ENCODE assay signal across 10 mouse cellular contexts in the genomic region with DNA sequence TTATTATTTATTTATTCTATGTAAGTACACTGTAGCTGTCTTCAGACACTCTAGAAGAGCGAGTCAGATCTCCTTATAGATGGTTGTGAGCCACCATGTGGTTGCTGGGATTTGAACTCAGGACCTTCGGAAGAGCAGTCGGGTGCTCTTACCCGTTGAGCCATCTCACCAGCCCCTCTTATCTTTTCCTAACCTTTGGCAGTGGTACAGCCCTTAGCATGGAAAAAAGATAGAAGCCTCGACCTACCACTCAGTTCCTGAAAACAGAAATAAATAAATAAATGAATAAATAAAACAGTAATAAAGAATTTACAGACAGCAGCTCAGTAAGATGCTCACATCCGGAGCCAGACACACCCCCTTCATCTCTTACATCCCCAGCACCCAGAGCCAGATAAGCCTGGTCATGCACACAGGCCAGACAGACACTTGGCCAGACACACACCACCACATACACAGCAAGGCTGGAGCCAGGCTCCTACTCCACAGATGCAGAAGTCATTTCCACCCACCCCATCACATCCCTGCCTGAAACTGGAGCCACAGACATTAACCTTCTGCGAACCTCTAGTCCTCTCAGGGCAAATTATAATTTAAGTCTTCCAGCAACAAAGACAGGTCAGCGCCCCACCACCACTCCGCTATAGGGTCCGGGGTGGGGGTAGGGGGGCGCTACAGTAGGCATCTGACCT. TPM values are rescaled to one million over a fixed set of nuclear protein-coding genes. Genes with fewer than 3 reads are reported as not detected.
DNase-seq lines count a peak whose midpoint lies in the region; ATAC-seq lines count a peak whose summit lies in the region.
"Had no signal": no experiment of that assay in that cellular context is flagged by ENCODE, and none has a peak within 500 bp of the region (broad histone marks: within the 10 kb centered on the region; RNA-seq: fewer than 3 reads in every experiment).

No protein-coding gene starts in this region.

- ATAC-seq in heart, embryonic 13.5 days (ENCODE audit: extremely low read depth, insufficient number of reproducible peaks, low FRiP score, low TSS enrichment) = no peak
- ATAC-seq in embryonic facial prominence, embryonic 11.5 days (replicated peaks; ENCODE audit: insufficient number of reproducible peaks, low FRiP score, low TSS enrichment, low read depth) = no peak
- ATAC-seq in hindbrain, embryonic 16.5 days = no peak
- no peak for ATAC-seq in midbrain, embryonic 15.5 days (replicated peaks)

- intact Hi-C loops in heart, postnatal 25 days (cut with DNase I) = no loop called here

- peaks cover 11% of the 10 kb centered on the region for H3K36me3 ChIP-seq in heart, embryonic 13.5 days
- peaks cover 4% of the 10 kb centered on the region for H3K36me3 ChIP-seq in embryonic facial prominence, embryonic 11.5 days (replicated peaks; ENCODE audit: control insufficient read depth, insufficient read depth, low read depth, low read length)
- H3K36me3 ChIP-seq in hindbrain, embryonic 16.5 days (ENCODE audit: control insufficient read depth, insufficient read depth, low read length) = no peaks in the 10 kb centered on the region
- H3K36me3 ChIP-seq in midbrain, embryonic 15.5 days (replicated peaks) = no peaks in the 10 kb centered on the region

- H3K27ac ChIP-seq in heart, embryonic 13.5 days (replicated peaks) = peak overlapping the region; percentile 99
- H3K27ac ChIP-seq in embryonic facial prominence, embryonic 11.5 days (replicated peaks; ENCODE audit: low read depth, low read length) = peak overlapping the region; percentile 94; the same call in 1 of the 2 replicates
- peak overlapping the region; percentile 97 for H3K27ac ChIP-seq in hindbrain, embryonic 16.5 days (ENCODE audit: low read depth, low read length)
- peak overlapping the region; percentile 98 for H3K27ac ChIP-seq in midbrain, embryonic 15.5 days

- DNase-seq in heart, postnatal 25 days (ENCODE audit: low spot score) = no peak
- DNase-seq in embryonic facial prominence, embryonic 11.5 days (ENCODE audit: low spot score) = no peak
- DNase-seq in adrenal gland, adult (ENCODE audit: inconsistent age in 2 of 2, low spot score in 1 of 2) = no peak
- DNase-seq in ovary, postnatal 14 days (ENCODE audit: low spot score) = no peak
- DNase-seq in frontal cortex, postnatal 36 days (ENCODE audit: low spot score in 2 of 2) = no peak
- DNase-seq: gastrocnemius, postnatal 14 days; lung, adult 2 months had no signal

- no peaks in the 10 kb centered on the region for H3K9me3 ChIP-seq in heart, embryonic 13.5 days
- H3K9me3 ChIP-seq in embryonic facial prominence, embryonic 11.5 days (replicated peaks; ENCODE audit: control insufficient read depth, low read length) = no peaks in the 10 kb centered on the region
- H3K9me3 ChIP-seq in hindbrain, embryonic 16.5 days (ENCODE audit: control insufficient read depth, low read length) = no peaks in the 10 kb centered on the region
- no peaks in the 10 kb centered on the region for H3K9me3 ChIP-seq in midbrain, embryonic 15.5 days

- peaks cover 61% of the 10 kb centered on the region for H3K4me1 ChIP-seq in heart, embryonic 13.5 days
- H3K4me1 ChIP-seq in embryonic facial prominence, embryonic 11.5 days (ENCODE audit: control insufficient read depth, insufficient read depth, low read length) = peaks cover 18% of the 10 kb centered on the region
- H3K4me1 ChIP-seq in hindbrain, embryonic 16.5 days (ENCODE audit: control insufficient read depth, insufficient read depth, low read depth, low read length) = peaks cover 56% of the 10 kb centered on the region
- H3K4me1 ChIP-seq in midbrain, embryonic 15.5 days = peaks cover 67% of the 10 kb centered on the region

- H3K9ac ChIP-seq in heart, embryonic 13.5 days = peak overlapping the region; percentile 98
- H3K9ac ChIP-seq in embryonic facial prominence, embryonic 11.5 days (replicated peaks; ENCODE audit: low read length) = peak overlapping the region; percentile 83
- H3K9ac ChIP-seq in hindbrain, embryonic 16.5 days (ENCODE audit: low read depth, low read length) = peak overlapping the region; percentile 92
- peak overlapping the region; percentile 93 for H3K9ac ChIP-seq in midbrain, embryonic 15.5 days

- H3K4me2 ChIP-seq in heart, embryonic 13.5 days = peak overlapping the region; percentile 97
- H3K4me2 ChIP-seq in embryonic facial prominence, embryonic 11.5 days (ENCODE audit: low read depth, low read length) = peak overlapping the region; percentile 81
- H3K4me2 ChIP-seq in hindbrain, embryonic 16.5 days (ENCODE audit: low read length) = peak overlapping the region; percentile 89
- H3K4me2 ChIP-seq in midbrain, embryonic 15.5 days = peak overlapping the region; percentile 61

- H3K27me3 ChIP-seq in heart, embryonic 13.5 days (replicated peaks) = no peaks in the 10 kb centered on the region
- H3K27me3 ChIP-seq in embryonic facial prominence, embryonic 11.5 days (ENCODE audit: control insufficient read depth, insufficient read depth, low read length) = no peaks in the 10 kb centered on the region
- no peaks in the 10 kb centered on the region for H3K27me3 ChIP-seq in hindbrain, embryonic 16.5 days (replicated peaks; ENCODE audit: control insufficient read depth, insufficient read depth, low read length)
- no peaks in the 10 kb centered on the region for H3K27me3 ChIP-seq in midbrain, embryonic 15.5 days (replicated peaks)

- WGBS in heart, embryonic 13.5 days = 49% methylated on average over 11 of the region's 11 CpGs
- WGBS in embryonic facial prominence, embryonic 11.5 days = 52% methylated on average over 11 of the region's 11 CpGs
- WGBS in hindbrain, embryonic 16.5 days = 49% methylated on average over 11 of the region's 11 CpGs
- WGBS in midbrain, embryonic 15.5 days = 50% methylated on average over 11 of the region's 11 CpGs

- H3K4me3 ChIP-seq in heart, embryonic 13.5 days = peak overlapping the region; percentile 96
- H3K4me3 ChIP-seq in embryonic facial prominence, embryonic 11.5 days (ENCODE audit: low read depth, low read length) = peak overlapping the region; percentile 87
- peak overlapping the region; percentile 86 for H3K4me3 ChIP-seq in hindbrain, embryonic 16.5 days (ENCODE audit: low read length)
- H3K4me3 ChIP-seq in midbrain, embryonic 15.5 days = peak overlapping the region; percentile 79

RNA-seq across cellular contexts. Expression of gene Pcgf2, which starts 3.0 kb away (rescaled TPM):
- polyA plus RNA-seq in heart, embryonic 13.5 days (2015; fragmentation: Nextera tagmentation; extraction: Ambion mirVana) = 10.5 and 11.0 TPM in 2 replicates
- total RNA-seq in heart, postnatal 25 days (2021) = 1 to 10 TPM; 6.2 to 6.4 TPM
- polyA plus RNA-seq in embryonic facial prominence, embryonic 11.5 days (2014; fragmentation: Nextera tagmentation; extraction: Ambion mirVana) = 18.0 and 21.8 TPM in 2 replicates
- polyA plus RNA-seq in hindbrain, embryonic 16.5 days (2015; fragmentation: Nextera tagmentation; extraction: Ambion mirVana) = 15.4 and 19.2 TPM in 2 replicates
- 23.1 TPM in 2 replicates for polyA plus RNA-seq in midbrain, embryonic 15.5 days (2015; fragmentation: Nextera tagmentation; extraction: Ambion mirVana)

RNA-seq across cellular contexts. Expression of gene Psmb3, which starts 5.9 kb away (rescaled TPM):
- polyA plus RNA-seq in heart, embryonic 13.5 days (2015; fragmentation: Nextera tagmentation; extraction: Ambion mirVana) = 371 and 445 TPM in 2 replicates
- 100 to 1,000 TPM; 150 to 151 TPM for total RNA-seq in heart, postnatal 25 days (2021)
- 476 and 532 TPM in 2 replicates for polyA plus RNA-seq in embryonic facial prominence, embryonic 11.5 days (2014; fragmentation: Nextera tagmentation; extraction: Ambion mirVana)
- 422 and 438 TPM in 2 replicates for polyA plus RNA-seq in hindbrain, embryonic 16.5 days (2015; fragmentation: Nextera tagmentation; extraction: Ambion mirVana)
- polyA plus RNA-seq in midbrain, embryonic 15.5 days (2015; fragmentation: Nextera tagmentation; extraction: Ambion mirVana) = 421 and 431 TPM in 2 replicates

RNA-seq across cellular contexts. Expression of gene Cisd3, which starts 11.7 kb away (rescaled TPM):
- polyA plus RNA-seq in heart, embryonic 13.5 days (2015; fragmentation: Nextera tagmentation; extraction: Ambion mirVana) = 44.1 and 53.7 TPM in 2 replicates
- total RNA-seq in heart, postnatal 25 days (2021) = 100 to 1,000 TPM; 145 to 155 TPM
- 11.8 TPM in 2 replicates for polyA plus RNA-seq in embryonic facial prominence, embryonic 11.5 days (2014; fragmentation: Nextera tagmentation; extraction: Ambion mirVana)
- 37.2 and 42.4 TPM in 2 replicates for polyA plus RNA-seq in hindbrain, embryonic 16.5 days (2015; fragmentation: Nextera tagmentation; extraction: Ambion mirVana)
- polyA plus RNA-seq in midbrain, embryonic 15.5 days (2015; fragmentation: Nextera tagmentation; extraction: Ambion mirVana) = 21.6 and 26.4 TPM in 2 replicates

RNA-seq across cellular contexts. Expression of gene Mllt6, which starts 34.1 kb away (rescaled TPM):
- 1.7 and 1.9 TPM in 2 replicates for polyA plus RNA-seq in heart, embryonic 13.5 days (2015; fragmentation: Nextera tagmentation; extraction: Ambion mirVana)
- total RNA-seq in heart, postnatal 25 days (2021) = 10 to 100 TPM; 59.8 to 63.3 TPM
- polyA plus RNA-seq in embryonic facial prominence, embryonic 11.5 days (2014; fragmentation: Nextera tagmentation; extraction: Ambion mirVana) = 3.7 and 3.9 TPM in 2 replicates
- polyA plus RNA-seq in hindbrain, embryonic 16.5 days (2015; fragmentation: Nextera tagmentation; extraction: Ambion mirVana) = 3.1 and 3.3 TPM in 2 replicates
- 3.9 and 4.4 TPM in 2 replicates for polyA plus RNA-seq in midbrain, embryonic 15.5 days (2015; fragmentation: Nextera tagmentation; extraction: Ambion mirVana)

RNA-seq across cellular contexts. Expression of gene Pip4k2b, which starts 47.2 kb away (rescaled TPM):
- polyA plus RNA-seq in heart, embryonic 13.5 days (2015; fragmentation: Nextera tagmentation; extraction: Ambion mirVana) = 0.90 and 1.0 TPM in 2 replicates
- 10 to 100 TPM; 20.2 to 21.1 TPM for total RNA-seq in heart, postnatal 25 days (2021)
- polyA plus RNA-seq in embryonic facial prominence, embryonic 11.5 days (2014; fragmentation: Nextera tagmentation; extraction: Ambion mirVana) = 2.6 and 2.8 TPM in 2 replicates
- 3.6 and 4.4 TPM in 2 replicates for polyA plus RNA-seq in hindbrain, embryonic 16.5 days (2015; fragmentation: Nextera tagmentation; extraction: Ambion mirVana)
- polyA plus RNA-seq in midbrain, embryonic 15.5 days (2015; fragmentation: Nextera tagmentation; extraction: Ambion mirVana) = 4.3 and 4.9 TPM in 2 replicates
